Mouse (Mus musculus) c-Kit-positive CD71-positive TER-119-negative erythroid progenitor cells, embryonic 14.5 days (primary cell): ENCODE results near the gene Olfr1396.
"Not testable (repeated sequence)": the region's sequence is repeated elsewhere in the genome, so short reads cannot be mapped to it uniquely, and the experiment has no call there.

ENCODE experiments used
- DNase-seq: peaks from one replicate; pipeline ENCODE4 v3.0.0-alpha.2; 2013; ENCODE audit warnings: low read depth

The Olfr1396 gene

GRCm38 (mm10) chr11:49089735-49090507 is 24.8 kb downstream of the Olfr1396 start:
- no peak for DNase-seq

GRCm38 (mm10) chr11:49088990-49089652 is 25.6 kb downstream of the Olfr1396 start:
- no peak for DNase-seq

GRCm38 (mm10) chr11:49087830-49088616 is 26.7 kb downstream of the Olfr1396 start:
- DNase-seq = no peak

- DNase-seq = no peak
Measured at GRCm38 (mm10) chr11:49086858-49087361, 27.8 kb downstream of the Olfr1396 start.

- DNase-seq = no peak
Measured at GRCm38 (mm10) chr11:49084875-49085274, 29.8 kb downstream of the Olfr1396 start.

- DNase-seq = no peak
Measured at GRCm38 (mm10) chr11:49084385-49084784, 30.3 kb downstream of the Olfr1396 start.

- DNase-seq = no peak
Measured at GRCm38 (mm10) chr11:49083808-49084207, 30.9 kb downstream of the Olfr1396 start.

- no peak for DNase-seq
Measured at GRCm38 (mm10) chr11:49083146-49083545, 31.5 kb downstream of the Olfr1396 start.

- DNase-seq = no peak
Measured at GRCm38 (mm10) chr11:49081886-49082285, 32.8 kb downstream of the Olfr1396 start.

GRCm38 (mm10) chr11:49081356-49081755 is 33.3 kb downstream of the Olfr1396 start:
- no peak for DNase-seq

- no peak for DNase-seq
Measured at GRCm38 (mm10) chr11:49080636-49081035, 34.0 kb downstream of the Olfr1396 start.

GRCm38 (mm10) chr11:49078719-49079118 is 36.0 kb downstream of the Olfr1396 start:
- no peak for DNase-seq

- no peak for DNase-seq
Measured at GRCm38 (mm10) chr11:49077012-49077411, 37.7 kb downstream of the Olfr1396 start.

- DNase-seq = not testable (repeated sequence)
Measured at GRCm38 (mm10) chr11:49076001-49076757, 38.5 kb downstream of the Olfr1396 start, which contains the start of gene Ifi47. Gene Ifi47, plus strand, starts transcription at chr11:49076587.

- DNase-seq = no peak
Measured at GRCm38 (mm10) chr11:49068358-49068757, 46.3 kb downstream of the Olfr1396 start.

- DNase-seq = not testable (repeated sequence)
Measured at GRCm38 (mm10) chr11:49063713-49064469, 50.8 kb downstream of the Olfr1396 start, which contains the start of gene Tgtp2. Gene Tgtp2, minus strand, starts transcription at chr11:49064206.

- DNase-seq = not testable (repeated sequence)
Measured at GRCm38 (mm10) chr11:49061865-49062264, 52.8 kb downstream of the Olfr1396 start.

GRCm38 (mm10) chr11:49060061-49060460 is 54.6 kb downstream of the Olfr1396 start:
- not testable (repeated sequence) for DNase-seq
